Mouse (Mus musculus) stomach, postnatal 0 days (tissue): Measurements from ENCODE around the gene Khnyn. TPM values are rescaled to one million over a fixed set of nuclear protein-coding genes. Genes with fewer than 3 reads are reported as not detected.

Experiments used
- ATAC-seq: fragments of 200-750 bp; cut with Nextera tagmentation; 2 replicates; pipeline ENCODE4 v1.8.0; 2017; ENCODE audit not compliant: low FRiP score, low TSS enrichment
- DNase-seq: peaks from one replicate; pipeline ENCODE4 v3.0.0-alpha.2; 2016; ENCODE audit warnings: low spot score
- H3K27ac ChIP-seq: fragments of 300-500 bp; sonication (generic); replicated peaks from 2 replicates; pipeline ENCODE4 v1.5.1; 2014; ENCODE audit warnings: mild to moderate bottlenecking, control low read depth
- H3K27me3 ChIP-seq: fragments of 300-500 bp; sonication (generic); 2 replicates; pipeline ENCODE4 v1.6.1; 2014; ENCODE audit warnings: low read length; ENCODE audit not compliant: control insufficient read depth, insufficient read depth
- H3K36me3 ChIP-seq: fragments of 300-500 bp; sonication (generic); 2 replicates; pipeline ENCODE4 v1.6.1; 2014; ENCODE audit warnings: low read length, mixed read lengths; ENCODE audit not compliant: control insufficient read depth, insufficient read depth
- H3K4me1 ChIP-seq: fragments of 300-500 bp; sonication (generic); replicated peaks from 2 replicates; pipeline ENCODE4 v1.6.1; 2014; ENCODE audit warnings: antibody characterized with exemption; ENCODE audit not compliant: control insufficient read depth, insufficient read depth
- H3K4me2 ChIP-seq: fragments of 300-500 bp; sonication (generic); replicated peaks from 2 replicates; pipeline ENCODE4 v1.6.1; 2014; ENCODE audit warnings: low read depth, mild to moderate bottlenecking, control low read depth, moderate library complexity
- H3K4me3 ChIP-seq: fragments of 300-500 bp; sonication (generic); 2 replicates; pipeline ENCODE4 v1.5.1; 2014; ENCODE audit warnings: low read depth, low read length, control low read depth
- H3K9ac ChIP-seq: fragments of 300-500 bp; sonication (generic); 2 replicates; pipeline ENCODE4 v1.6.1; 2014; ENCODE audit warnings: mild to moderate bottlenecking, low read length, control low read depth, mixed read lengths
- H3K9me3 ChIP-seq: fragments of 300-500 bp; sonication (generic); 2 replicates; pipeline ENCODE4 v1.6.1; 2016; ENCODE audit warnings: low read length; ENCODE audit not compliant: control insufficient read depth
- CTCF ChIP-seq: IDR thresholded peaks from 2 replicates; pipeline ENCODE4 v1.5.1; 2016; ENCODE audit warnings: antibody characterized with exemption, low read depth, mild to moderate bottlenecking, moderate library complexity
- EP300 ChIP-seq: optimal IDR thresholded peaks from 2 replicates; pipeline ENCODE3; 2016; ENCODE audit warnings: antibody characterized with exemption
- WGBS: fragments of 180-500 bp; shearing (Covaris S2); extraction: QIAGEN DNeasy Blood & Tissue Kit; methylation state at CpG from one replicate; pipeline ENCODE4 v1.1.7; 2014; 5-methylcytosine and 5-hydroxymethylcytosine counted together
- polyA plus RNA-seq: library from polyadenylated mRNA; unstranded; fragments of >200 nt; fragmentation: Nextera tagmentation; extraction: Ambion mirVana; gene quantifications from 2 replicates; pipeline ENCODE4 v1.2.1, GENCODE M21; 2015

The Khnyn gene
- polyA plus RNA-seq, 1 experiment from 2014 or later = 6.4 TPM

- Histone ChIP-seq H3K9ac (peak overlapping the region; percentile 45; the same call in 1 of the 2 replicates), H3K4me1 (peaks cover 2% of the 10 kb centered on the region; the same call in 1 of the 2 replicates), H3K4me2 (peak overlapping the region; percentile 80), H3K9me3 (no peaks in the 10 kb centered on the region), H3K36me3 (peaks cover 20% of the 10 kb centered on the region), H3K27me3 (no peaks in the 10 kb centered on the region), H3K4me3 (no peak overlapping the region), H3K27ac (peak overlapping the region; percentile 98; the same call in 1 of the 2 replicates)
- no peak for ATAC-seq
- TF ChIP-seq CTCF (no peak), EP300 (no peak)
- DNase-seq = no peak
- 79% methylated on average over 24 of the region's 24 CpGs for WGBS
Observed at GRCm38 (mm10) chr14:55886571-55887382, 2.0 kb downstream of the Khnyn start.

DNA sequence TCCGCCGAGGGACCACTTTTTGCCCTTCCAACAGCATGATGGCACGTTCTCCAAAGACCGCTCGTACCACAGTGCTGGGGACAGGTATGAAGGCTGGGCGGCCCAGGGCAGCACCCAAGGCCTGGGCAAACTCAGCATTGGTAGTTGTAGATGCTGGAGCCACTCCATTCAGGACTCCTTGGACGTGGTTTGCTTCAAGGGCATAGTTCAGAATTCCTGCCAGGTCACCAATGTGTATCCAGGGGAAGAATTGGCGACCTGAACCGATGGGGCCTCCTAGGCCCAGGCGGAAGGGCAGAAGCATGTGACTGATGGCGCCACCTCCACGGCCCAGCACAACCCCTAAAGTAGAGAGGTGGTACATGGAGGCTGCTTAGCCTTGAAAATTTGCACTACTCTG is 12.9 kb downstream of the Khnyn start:
- no peaks in the 10 kb centered on the region for H3K4me1 ChIP-seq
- no peak for ATAC-seq
- H3K9me3 ChIP-seq = no peaks in the 10 kb centered on the region
- DNase-seq = no peak
- H3K9ac ChIP-seq = no peak overlapping the region
- no peak overlapping the region for H3K4me2 ChIP-seq
- no peak for TF ChIP-seq CTCF
- no peaks in the 10 kb centered on the region for H3K27me3 ChIP-seq
- 82% methylated on average over 12 of the region's 12 CpGs for WGBS
- H3K27ac ChIP-seq = no peak overlapping the region
- H3K36me3 ChIP-seq = peaks cover 28% of the 10 kb centered on the region
- H3K4me3 ChIP-seq = no peak overlapping the region

DNA sequence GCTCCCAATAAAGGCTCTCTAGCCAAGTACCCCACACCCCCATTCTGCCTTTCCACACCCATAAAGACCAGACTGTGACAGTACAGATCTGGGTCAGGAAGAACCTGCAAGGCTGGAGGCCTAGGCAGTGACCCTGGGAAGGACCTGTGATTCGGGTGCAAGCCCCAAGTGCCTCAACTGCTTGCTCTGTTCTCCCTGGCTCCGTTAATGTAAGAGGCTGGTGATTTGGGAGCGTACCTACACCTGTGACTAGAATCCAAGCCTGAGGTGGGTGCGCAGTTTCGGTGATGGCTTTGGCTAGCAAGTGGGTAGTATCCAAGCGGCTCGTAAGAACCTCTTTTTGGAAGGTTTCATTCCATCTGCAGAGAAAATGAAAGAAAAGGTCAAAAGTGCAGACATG is 14.2 kb downstream of the Khnyn start:
- 84% methylated on average over 7 of the region's 7 CpGs for WGBS
- Histone ChIP-seq H3K4me3 (no peak overlapping the region), H3K9me3 (no peaks in the 10 kb centered on the region), H3K36me3 (peaks cover 23% of the 10 kb centered on the region), H3K9ac (peak overlapping the region; percentile 85; the same call in 1 of the 2 replicates), H3K27ac (peak overlapping the region; percentile 89), H3K27me3 (no peaks in the 10 kb centered on the region), H3K4me2 (peak overlapping the region; percentile 90; the same call in 1 of the 2 replicates), H3K4me1 (no peaks in the 10 kb centered on the region)
- no peak for TF ChIP-seq CTCF
- no peak for TF ChIP-seq EP300
- DNase-seq (no peak), ATAC-seq (no peak)

DNA sequence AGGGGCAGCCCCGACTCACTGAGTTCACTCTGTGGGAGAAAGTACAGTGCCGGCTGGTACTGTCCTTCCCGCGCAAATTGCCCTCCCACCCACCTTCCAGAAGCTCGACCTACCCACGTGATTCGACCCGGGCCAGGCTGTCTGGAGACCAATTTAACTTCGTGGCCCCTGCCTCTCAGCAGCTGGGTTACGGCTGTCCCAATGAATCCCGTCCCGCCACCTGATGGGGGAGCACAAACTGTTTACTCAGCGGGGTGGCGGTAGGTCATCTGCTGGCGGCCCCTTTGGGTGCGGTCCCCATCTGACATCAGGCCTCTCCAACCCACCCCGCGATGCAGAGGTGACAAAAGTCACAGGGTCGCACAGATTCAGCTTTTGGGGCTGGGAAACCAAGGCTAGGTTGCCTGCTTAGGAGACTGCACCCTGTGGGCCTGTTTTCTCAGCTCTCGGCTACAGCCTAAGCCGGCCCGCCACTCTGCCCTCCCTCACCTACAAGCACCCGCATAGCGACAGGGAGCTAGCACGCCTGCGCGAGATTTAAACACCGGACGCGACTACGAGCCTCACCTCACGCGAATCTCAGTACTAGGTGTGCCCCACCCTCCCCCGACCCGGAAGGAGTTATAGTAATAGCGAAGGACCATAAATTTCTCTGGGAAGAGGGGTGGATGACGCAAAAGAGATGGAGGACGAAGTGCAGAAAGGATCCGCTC is 15.1 kb downstream of the Khnyn start, which contains the start of gene Sdr39u1:
Gene Sdr39u1 (minus strand): TSS at position 593 of the 713 bp plus-strand sequence.
- DNase-seq = peak; percentile 94
- TF ChIP-seq CTCF (no peak), EP300 (peak; percentile 37)
- Histone ChIP-seq H3K9ac (peak within 1 kb of the TSS; percentile 85), H3K9me3 (no peaks in the 10 kb centered on the region), H3K36me3 (peaks cover 16% of the 10 kb centered on the region; the same call in 1 of the 2 replicates), H3K27me3 (no peaks in the 10 kb centered on the region), H3K4me2 (peak within 1 kb of the TSS; percentile 90), H3K4me1 (no peaks in the 10 kb centered on the region), H3K27ac (peak within 1 kb of the TSS; percentile 89), H3K4me3 (peak within 1 kb of the TSS; percentile 51)
- under 1% methylated on average over 39 of the region's 39 CpGs for WGBS
- peak; percentile 95 for ATAC-seq

- Histone ChIP-seq H3K9me3 (no peaks in the 10 kb centered on the region), H3K4me1 (no peaks in the 10 kb centered on the region), H3K4me2 (peak overlapping the region; percentile 90), H3K36me3 (peaks cover 13% of the 10 kb centered on the region; the same call in 1 of the 2 replicates), H3K27ac (peak overlapping the region; percentile 73), H3K4me3 (peak overlapping the region; percentile 51), H3K9ac (peak overlapping the region; percentile 85), H3K27me3 (no peaks in the 10 kb centered on the region)
- no peak for TF ChIP-seq EP300
- TF ChIP-seq CTCF = no peak
- DNase-seq (no peak), ATAC-seq (no peak)
- WGBS = 7% methylated on average over 12 of the region's 12 CpGs
Observed at GRCm38 (mm10) chr14:55900414-55900755, 15.6 kb downstream of the Khnyn start.

DNA sequence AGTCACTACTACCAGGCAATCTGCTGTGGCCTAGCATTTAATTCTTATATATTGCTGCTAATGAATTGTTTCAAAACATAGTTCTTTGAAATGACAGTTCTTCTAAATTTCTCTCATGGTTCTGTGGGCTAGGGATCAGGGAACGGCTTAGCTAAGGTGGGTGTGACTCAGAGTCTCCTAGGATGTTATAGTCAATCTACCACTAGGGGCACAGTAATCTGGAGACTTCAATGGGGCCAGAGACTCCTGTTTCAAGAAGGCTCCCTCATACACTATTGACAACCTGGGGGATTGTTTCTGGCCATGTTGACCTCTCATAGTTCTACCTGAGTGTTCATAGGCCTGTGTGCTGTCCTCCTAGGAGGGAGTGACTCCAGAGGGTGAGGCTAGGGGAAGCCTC is 20.8 kb downstream of the Khnyn start:
- 14% methylated on average over 1 of the region's 1 CpGs for WGBS
- ATAC-seq (peak; percentile 51; the same call in 1 of the 2 replicates), DNase-seq (no peak)
- Histone ChIP-seq H3K9ac (no peak overlapping the region), H3K36me3 (no peaks in the 10 kb centered on the region), H3K4me1 (no peaks in the 10 kb centered on the region), H3K9me3 (no peaks in the 10 kb centered on the region), H3K27me3 (no peaks in the 10 kb centered on the region), H3K4me2 (no peak overlapping the region), H3K27ac (no peak overlapping the region), H3K4me3 (no peak overlapping the region)
- peak; percentile 65 for TF ChIP-seq CTCF
- TF ChIP-seq EP300 = no peak
